Mouse (Mus musculus): ENCODE data around the gene Gmnn. TPM values are rescaled to one million over a fixed set of nuclear protein-coding genes. Genes with fewer than 3 reads are reported as not detected.

Gmnn gene
- polyA plus RNA-seq, 1 experiment, result 2.4 TPM

GRCm38 (mm10) chr13:24710968-24711367, 50.8 kb downstream of the Gmnn start:
- no peak overlapping the region for H3K4me3 ChIP-seq (ENCODE audit: low read depth, low read length)
- H3K4me1 ChIP-seq (ENCODE audit: control insufficient read depth, insufficient read depth, insufficient read length, low read length), result peaks cover 16% of the 10 kb centered on the region; the same call in 1 of the 2 replicates
- no peak for TF ChIP-seq CTCF (IDR thresholded peaks at IDR 0.05; ENCODE audit: extremely low read depth, insufficient read length, insufficient replicate concordance, low read depth, low read length)
- no peak for TF ChIP-seq POLR2A (IDR thresholded peaks at IDR 0.05; ENCODE audit: low read depth, low read length)
- no peaks in the 10 kb centered on the region for H3K27me3 ChIP-seq (ENCODE audit: control insufficient read depth, insufficient read depth, low read length)
- WGBS, result 23% methylated on average over 7 of the region's 7 CpGs
- H3K27ac ChIP-seq (ENCODE audit: insufficient read depth, low read depth, low read length), result peak overlapping the region; percentile 48
- H3K36me3 ChIP-seq (ENCODE audit: control insufficient read depth, insufficient read depth, low read length), result no peaks in the 10 kb centered on the region

GRCm38 (mm10) chr13:24709656-24710396, 51.9 kb downstream of the Gmnn start:
- peak overlapping the region; percentile 48 for H3K27ac ChIP-seq (ENCODE audit: insufficient read depth, low read depth, low read length)
- no peaks in the 10 kb centered on the region for H3K36me3 ChIP-seq (ENCODE audit: control insufficient read depth, insufficient read depth, low read length)
- 27% methylated on average over 12 of the region's 12 CpGs for WGBS
- H3K4me1 ChIP-seq (ENCODE audit: control insufficient read depth, insufficient read depth, insufficient read length, low read length), result peaks cover 13% of the 10 kb centered on the region; the same call in 1 of the 2 replicates
- TF ChIP-seq POLR2A (IDR thresholded peaks at IDR 0.05; ENCODE audit: low read depth, low read length) (no peak), CTCF (IDR thresholded peaks at IDR 0.05; ENCODE audit: extremely low read depth, insufficient read length, insufficient replicate concordance, low read depth, low read length) (no peak)
- H3K27me3 ChIP-seq (ENCODE audit: control insufficient read depth, insufficient read depth, low read length), result no peaks in the 10 kb centered on the region
- no peak overlapping the region for H3K4me3 ChIP-seq (ENCODE audit: low read depth, low read length)

- no peak overlapping the region for H3K4me3 ChIP-seq (ENCODE audit: low read depth, low read length)
Measured at GRCm38 (mm10) chr13:24702128-24702527, 59.6 kb downstream of the Gmnn start.

More at GRCm38 (mm10) chr13:24702128-24702527, 59.6 kb downstream of the Gmnn start:
- TF ChIP-seq POLR2A (IDR thresholded peaks at IDR 0.05; ENCODE audit: low read depth, low read length), result no peak
- no peak for TF ChIP-seq CTCF (IDR thresholded peaks at IDR 0.05; ENCODE audit: extremely low read depth, insufficient read length, insufficient replicate concordance, low read depth, low read length)
- no peaks in the 10 kb centered on the region for H3K36me3 ChIP-seq (ENCODE audit: control insufficient read depth, insufficient read depth, low read length)
- H3K27me3 ChIP-seq (ENCODE audit: control insufficient read depth, insufficient read depth, low read length), result no peaks in the 10 kb centered on the region
- no peaks in the 10 kb centered on the region for H3K4me1 ChIP-seq (ENCODE audit: control insufficient read depth, insufficient read depth, insufficient read length, low read length)
- H3K27ac ChIP-seq (ENCODE audit: insufficient read depth, low read depth, low read length), result no peak overlapping the region
- WGBS, result 88% methylated on average over 5 of the region's 5 CpGs

Other genes starting within 250 kb of the Gmnn start
- gene Ripor2, start 179.7 kb downstream of the Gmnn start, polyA plus RNA-seq (2012; rRNA removed), result 0.86 and 2.0 TPM in 2 replicates
- not detected in 2 replicates for gene Armh2, start 20.7 kb downstream of the Gmnn start, polyA plus RNA-seq (2012; rRNA removed)
- gene BC005537, start 39.7 kb upstream of the Gmnn start, polyA plus RNA-seq (2012; rRNA removed), result 9.7 and 21.6 TPM in 2 replicates
- gene Acot13, start 69.6 kb upstream of the Gmnn start, polyA plus RNA-seq (2012; rRNA removed), result 22.8 and 31.3 TPM in 2 replicates
- 18.1 and 27.5 TPM in 2 replicates for gene Tdp2, start 69.8 kb upstream of the Gmnn start, polyA plus RNA-seq (2012; rRNA removed)
- 1.4 and 1.6 TPM in 2 replicates for gene D130043K22Rik, start 83.2 kb upstream of the Gmnn start, polyA plus RNA-seq (2012; rRNA removed)
- gene Aldh5a1, start 175.7 kb upstream of the Gmnn start, polyA plus RNA-seq (2012; rRNA removed), result 2.9 and 5.3 TPM in 2 replicates
- gene Gpld1, start 181.2 kb upstream of the Gmnn start, polyA plus RNA-seq (2012; rRNA removed), result 1.2 and 1.7 TPM in 2 replicates